Mouse (Mus musculus) embryo, embryonic 10.5 days (tissue): ENCODE data around the gene Rnf2.
"Not testable (repeated sequence)": the region's sequence is repeated elsewhere in the genome, so short reads cannot be mapped to it uniquely, and the experiment has no call there.

Experiments used
- DNase-seq: peaks from one replicate; pipeline ENCODE4 v3.0.0-alpha.2; 2015; ENCODE audit warnings: low spot score

Gene Rnf2

GRCm38 (mm10) chr1:151484754-151485153 lies 16.0 kb downstream of the Rnf2 start:
- DNase-seq: no peak

GRCm38 (mm10) chr1:151483568-151483967 lies 17.2 kb downstream of the Rnf2 start:
- no peak for DNase-seq

GRCm38 (mm10) chr1:151482497-151482896 lies 18.3 kb downstream of the Rnf2 start:
- no peak for DNase-seq

GRCm38 (mm10) chr1:151472386-151472785 lies 28.4 kb downstream of the Rnf2 start:
- not testable (repeated sequence) for DNase-seq

- peak; percentile 22 for DNase-seq
Measured at GRCm38 (mm10) chr1:151471429-151471828, 29.3 kb downstream of the Rnf2 start.

- no peak for DNase-seq
Measured at GRCm38 (mm10) chr1:151466571-151466970, 34.2 kb downstream of the Rnf2 start.

- peak; percentile 13 for DNase-seq
Measured at GRCm38 (mm10) chr1:151464914-151465313, 35.8 kb downstream of the Rnf2 start.

GRCm38 (mm10) chr1:151461265-151461664 lies 39.5 kb downstream of the Rnf2 start:
- peak; percentile 29 for DNase-seq

GRCm38 (mm10) chr1:151457087-151457486 lies 43.7 kb downstream of the Rnf2 start:
- DNase-seq: no peak

GRCm38 (mm10) chr1:151451946-151452345 lies 48.8 kb downstream of the Rnf2 start:
- DNase-seq: no peak

- no peak for DNase-seq
Measured at GRCm38 (mm10) chr1:151450851-151451250, 49.9 kb downstream of the Rnf2 start.

- no peak for DNase-seq
Measured at GRCm38 (mm10) chr1:151449866-151450265, 50.9 kb downstream of the Rnf2 start.

- no peak for DNase-seq
Measured at GRCm38 (mm10) chr1:151435431-151435830, 65.3 kb downstream of the Rnf2 start.

- no peak for DNase-seq
Measured at GRCm38 (mm10) chr1:151429316-151429715, 71.4 kb downstream of the Rnf2 start.

- DNase-seq: peak; percentile 100
Measured at GRCm38 (mm10) chr1:151428263-151429221, 72.2 kb downstream of the Rnf2 start, which contains the start of the genes Swt1 and Trmt1l. Gene Swt1 (minus strand): TSS chr1:151428455. Gene Trmt1l (plus strand): TSS chr1:151428542.

GRCm38 (mm10) chr1:151427888-151428262 lies 72.9 kb downstream of the Rnf2 start:
- DNase-seq: peak; percentile 47

GRCm38 (mm10) chr1:151426947-151427600 lies 73.7 kb downstream of the Rnf2 start:
- DNase-seq: peak; percentile 24

- DNase-seq: no peak
Measured at GRCm38 (mm10) chr1:151422178-151422577, 78.6 kb downstream of the Rnf2 start.

GRCm38 (mm10) chr1:151409827-151410226 lies 90.9 kb downstream of the Rnf2 start:
- DNase-seq: no peak
